Mouse (Mus musculus): Measurements from ENCODE around the gene Adpgk. TPM values are rescaled to one million over a fixed set of nuclear protein-coding genes. Genes with fewer than 3 reads are reported as not detected.

Gene Adpgk
- polyA plus RNA-seq, 1 experiment from 2014 or later, result 26.7 TPM

DNA sequence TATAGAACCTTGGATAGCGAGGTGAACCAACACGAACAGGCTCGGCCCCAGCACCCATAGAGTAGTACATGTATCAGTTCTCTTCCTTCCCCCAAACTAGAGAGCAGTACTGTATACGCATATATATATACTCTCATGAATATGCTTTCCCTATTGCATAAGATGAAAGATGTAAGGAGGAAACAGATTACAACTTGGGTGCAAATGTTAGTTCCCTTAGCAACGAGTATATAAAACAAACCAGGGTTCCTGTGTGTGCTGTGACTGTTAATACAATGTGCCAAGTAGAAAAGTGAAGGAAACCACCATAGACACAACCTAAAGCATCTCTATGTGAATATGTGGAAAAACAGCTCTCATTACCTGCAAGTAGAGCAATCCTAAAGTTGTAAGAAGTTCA is 38.7 kb downstream of the Adpgk start:
- no peak overlapping the region for H3K9ac ChIP-seq (replicated peaks; ENCODE audit: low read depth)
- no peak overlapping the region for H3K27ac ChIP-seq (ENCODE audit: low read length)
- DNase-seq (ENCODE audit: low spot score), result no peak
- no peaks in the 10 kb centered on the region for H3K9me3 ChIP-seq (ENCODE audit: low read length)
- H3K27me3 ChIP-seq (replicated peaks; ENCODE audit: insufficient read depth, low read length), result no peaks in the 10 kb centered on the region
- ATAC-seq, result no peak
- peaks cover 11% of the 10 kb centered on the region for H3K36me3 ChIP-seq (ENCODE audit: insufficient read depth, low read length)
- no peaks in the 10 kb centered on the region for H3K4me1 ChIP-seq (ENCODE audit: insufficient read depth, low read depth, low read length)
- no peak overlapping the region for H3K4me2 ChIP-seq (replicated peaks; ENCODE audit: low read depth, low read length)
- TF ChIP-seq CTCF (IDR thresholded peaks at IDR 0.05), result no peak
- no peak for TF ChIP-seq EP300 (IDR thresholded peaks at IDR 0.05)
- H3K4me3 ChIP-seq (ENCODE audit: low read depth, low read length), result no peak overlapping the region
- 87% methylated on average over 5 of the region's 5 CpGs for WGBS

DNA sequence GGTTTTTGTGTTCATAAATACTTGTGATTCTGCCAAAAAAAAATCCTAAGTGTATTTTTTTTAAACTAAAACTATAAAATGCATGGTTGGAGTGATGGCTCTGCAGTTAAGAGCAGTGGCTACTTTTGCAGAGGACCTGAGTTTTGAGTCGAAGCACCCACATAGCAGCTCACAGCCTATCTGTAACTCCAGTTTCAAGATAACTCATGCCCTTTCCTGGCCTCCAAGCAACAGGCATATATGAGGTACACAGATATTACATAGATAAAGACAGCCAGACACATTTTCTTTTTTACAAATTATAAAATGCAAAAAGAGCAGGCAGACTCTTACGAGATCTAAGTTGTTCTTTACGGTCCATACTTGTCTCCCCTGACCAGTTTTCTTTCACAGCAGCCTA is 45.2 kb downstream of the Adpgk start:
- TF ChIP-seq EP300 (IDR thresholded peaks at IDR 0.05) (no peak), CTCF (IDR thresholded peaks at IDR 0.05) (no peak)

DNA sequence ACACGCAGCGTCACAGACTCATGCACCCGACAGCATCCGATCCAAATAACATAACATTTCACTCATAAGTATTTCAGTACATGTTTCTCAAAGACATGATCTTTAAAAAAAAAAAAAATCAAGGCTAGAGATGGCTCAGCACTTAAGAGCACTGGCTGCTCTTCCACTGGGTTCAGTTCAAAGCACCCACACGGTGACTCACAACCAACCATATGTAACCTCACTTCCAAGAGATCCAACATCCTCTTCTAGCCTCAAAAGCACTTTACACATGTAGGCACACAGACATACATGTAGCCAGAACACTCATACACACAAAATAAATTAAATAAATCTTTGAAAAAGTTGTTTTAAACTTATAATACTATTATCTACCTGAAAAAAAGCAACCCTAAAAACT is 46.5 kb downstream of the Adpgk start:
- H3K9me3 ChIP-seq (ENCODE audit: low read length), result no peaks in the 10 kb centered on the region
- H3K27me3 ChIP-seq (replicated peaks; ENCODE audit: insufficient read depth, low read length), result no peaks in the 10 kb centered on the region
- H3K4me2 ChIP-seq (replicated peaks; ENCODE audit: low read depth, low read length), result no peak overlapping the region
- H3K4me1 ChIP-seq (ENCODE audit: insufficient read depth, low read depth, low read length), result no peaks in the 10 kb centered on the region
- no peak overlapping the region for H3K9ac ChIP-seq (replicated peaks; ENCODE audit: low read depth)
- no peak overlapping the region for H3K27ac ChIP-seq (ENCODE audit: low read length)
- DNase-seq (ENCODE audit: low spot score) (no peak), ATAC-seq (no peak)
- H3K36me3 ChIP-seq (ENCODE audit: insufficient read depth, low read length), result no peaks in the 10 kb centered on the region
- no peak for TF ChIP-seq EP300 (IDR thresholded peaks at IDR 0.05)
- no peak for TF ChIP-seq CTCF (IDR thresholded peaks at IDR 0.05)
- no peak overlapping the region for H3K4me3 ChIP-seq (ENCODE audit: low read depth, low read length)
- whole genome bisulfite sequencing, result 85% methylated on average over 5 of the region's 5 CpGs

More for the DNA sequence above, 45.2 kb downstream of the Adpgk start:
- Histone ChIP-seq H3K27ac (ENCODE audit: low read length) (no peak overlapping the region), H3K9me3 (ENCODE audit: low read length) (no peaks in the 10 kb centered on the region), H3K4me2 (replicated peaks; ENCODE audit: low read depth, low read length) (no peak overlapping the region), H3K27me3 (replicated peaks; ENCODE audit: insufficient read depth, low read length) (no peaks in the 10 kb centered on the region), H3K4me1 (ENCODE audit: insufficient read depth, low read depth, low read length) (no peaks in the 10 kb centered on the region), H3K9ac (replicated peaks; ENCODE audit: low read depth) (no peak overlapping the region), H3K4me3 (ENCODE audit: low read depth, low read length) (no peak overlapping the region), H3K36me3 (ENCODE audit: insufficient read depth, low read length) (peaks cover 8% of the 10 kb centered on the region; the same call in 1 of the 2 replicates)
- WGBS, result 81% methylated on average over 3 of the region's 3 CpGs
- no peak for DNase-seq (ENCODE audit: low spot score)
- ATAC-seq, result no peak

DNA sequence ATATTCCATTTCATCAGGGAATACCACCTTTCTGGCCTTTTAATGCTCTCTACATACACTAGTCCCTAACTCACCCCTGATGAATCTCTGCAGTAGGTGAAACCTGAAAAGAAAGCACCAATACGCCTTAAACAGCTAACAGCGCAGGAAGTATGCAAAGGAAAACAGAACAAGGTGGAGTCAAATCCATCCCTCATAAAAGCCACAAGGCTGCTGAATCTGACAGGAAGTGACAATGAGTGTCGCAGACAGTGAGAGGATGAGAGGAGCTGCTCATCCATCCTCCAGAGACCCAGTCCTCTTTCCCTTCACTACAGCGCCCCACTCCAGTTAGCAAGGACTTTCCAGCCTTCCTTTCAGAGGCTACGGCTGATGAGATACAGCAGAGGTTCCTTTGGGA is 47.1 kb downstream of the Adpgk start:
- ATAC-seq, result no peak
- 75% methylated on average over 5 of the region's 5 CpGs for WGBS
- no peaks in the 10 kb centered on the region for H3K4me1 ChIP-seq (ENCODE audit: insufficient read depth, low read depth, low read length)
- peak; percentile 21 for DNase-seq (ENCODE audit: low spot score)
- no peak for TF ChIP-seq CTCF (IDR thresholded peaks at IDR 0.05)
- H3K36me3 ChIP-seq (ENCODE audit: insufficient read depth, low read length), result no peaks in the 10 kb centered on the region
- H3K4me2 ChIP-seq (replicated peaks; ENCODE audit: low read depth, low read length), result no peak overlapping the region
- no peak overlapping the region for H3K9ac ChIP-seq (replicated peaks; ENCODE audit: low read depth)
- H3K27ac ChIP-seq (ENCODE audit: low read length), result no peak overlapping the region
- H3K27me3 ChIP-seq (replicated peaks; ENCODE audit: insufficient read depth, low read length), result no peaks in the 10 kb centered on the region
- H3K4me3 ChIP-seq (ENCODE audit: low read depth, low read length), result no peak overlapping the region
- H3K9me3 ChIP-seq (ENCODE audit: low read length), result no peaks in the 10 kb centered on the region

DNA sequence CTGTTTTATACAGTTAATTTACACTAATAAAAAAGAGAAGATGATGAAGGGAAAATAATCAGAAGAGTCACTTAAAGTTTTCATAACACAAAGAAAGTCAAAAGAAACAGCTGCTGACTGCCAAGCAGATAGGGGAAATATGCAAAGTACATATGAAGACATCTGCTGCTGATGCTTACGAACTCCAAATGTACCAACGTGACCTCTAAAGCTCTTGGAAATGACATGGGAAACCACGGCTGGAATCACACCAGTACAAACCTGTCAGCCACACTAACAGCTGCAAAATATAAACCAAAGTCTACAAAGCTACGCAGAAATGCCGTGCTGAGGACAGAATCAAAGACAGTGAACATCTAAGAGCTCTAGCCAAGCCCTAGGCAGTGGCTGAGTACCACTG is 47.7 kb downstream of the Adpgk start:
- H3K4me2 ChIP-seq (replicated peaks; ENCODE audit: low read depth, low read length), result no peak overlapping the region
- no peak overlapping the region for H3K4me3 ChIP-seq (ENCODE audit: low read depth, low read length)
- peak; percentile 83 for DNase-seq (ENCODE audit: low spot score)
- H3K27ac ChIP-seq (ENCODE audit: low read length), result no peak overlapping the region
- WGBS, result 56% methylated on average over 5 of the region's 5 CpGs
- H3K4me1 ChIP-seq (ENCODE audit: insufficient read depth, low read depth, low read length), result no peaks in the 10 kb centered on the region
- H3K9ac ChIP-seq (replicated peaks; ENCODE audit: low read depth), result no peak overlapping the region
- H3K27me3 ChIP-seq (replicated peaks; ENCODE audit: insufficient read depth, low read length), result no peaks in the 10 kb centered on the region
- H3K36me3 ChIP-seq (ENCODE audit: insufficient read depth, low read length), result no peaks in the 10 kb centered on the region
- peak; percentile 79 for ATAC-seq
- no peaks in the 10 kb centered on the region for H3K9me3 ChIP-seq (ENCODE audit: low read length)
- TF ChIP-seq CTCF (IDR thresholded peaks at IDR 0.05) (no peak), EP300 (IDR thresholded peaks at IDR 0.05) (peak; percentile 54; the same call in 1 of the 2 replicates)

DNA sequence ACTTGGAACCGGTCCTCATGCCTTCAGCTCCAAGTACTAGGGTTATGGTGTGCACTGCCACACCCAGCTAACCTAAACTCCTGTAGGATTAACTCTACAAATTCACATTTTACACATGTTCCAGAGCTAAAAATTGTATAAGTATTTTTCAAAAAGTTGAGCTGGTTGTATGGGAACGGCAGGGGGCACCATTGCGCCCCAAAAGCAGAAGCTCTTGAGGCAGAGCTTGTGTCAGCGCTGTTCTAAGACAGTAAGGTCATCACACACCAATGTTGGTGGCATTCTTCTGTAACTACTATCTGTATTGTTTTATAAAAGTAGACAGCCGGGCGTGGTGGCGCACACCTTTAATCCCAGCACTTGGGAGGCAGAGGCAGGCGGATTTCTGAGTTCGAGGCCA is 48.6 kb downstream of the Adpgk start:
- Histone ChIP-seq H3K4me3 (ENCODE audit: low read depth, low read length) (no peak overlapping the region), H3K4me2 (replicated peaks; ENCODE audit: low read depth, low read length) (no peak overlapping the region), H3K4me1 (ENCODE audit: insufficient read depth, low read depth, low read length) (no peaks in the 10 kb centered on the region), H3K36me3 (ENCODE audit: insufficient read depth, low read length) (no peaks in the 10 kb centered on the region), H3K27ac (ENCODE audit: low read length) (no peak overlapping the region), H3K27me3 (replicated peaks; ENCODE audit: insufficient read depth, low read length) (no peaks in the 10 kb centered on the region), H3K9ac (replicated peaks; ENCODE audit: low read depth) (no peak overlapping the region), H3K9me3 (ENCODE audit: low read length) (no peaks in the 10 kb centered on the region)
- TF ChIP-seq CTCF (IDR thresholded peaks at IDR 0.05), result peak; percentile 60
- TF ChIP-seq EP300 (IDR thresholded peaks at IDR 0.05), result no peak
- WGBS, result 85% methylated on average over 8 of the region's 9 CpGs
- peak; percentile 39 for DNase-seq (ENCODE audit: low spot score)
- no peak for ATAC-seq

DNA sequence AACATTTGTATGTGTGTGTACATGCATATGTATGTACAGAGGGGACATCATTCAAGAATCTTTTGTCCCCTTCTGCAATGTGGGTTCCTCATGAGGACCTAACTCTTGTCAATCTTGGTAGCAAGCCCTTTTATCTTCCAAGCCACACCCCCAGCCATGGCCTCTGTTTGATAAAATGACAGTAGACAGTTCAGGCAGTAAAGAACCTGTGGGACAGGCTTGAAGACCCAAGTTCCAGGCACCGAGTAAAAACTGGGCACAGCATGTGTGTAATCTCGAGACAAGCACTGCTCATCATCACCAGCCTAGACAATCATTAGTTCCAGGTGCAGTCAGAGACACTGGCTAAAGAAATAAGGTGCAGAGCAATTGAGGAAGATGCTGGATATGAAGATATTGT is 54.8 kb downstream of the Adpgk start:
- no peak for ATAC-seq
- no peak overlapping the region for H3K27ac ChIP-seq (ENCODE audit: low read length)
- no peak overlapping the region for H3K4me2 ChIP-seq (replicated peaks; ENCODE audit: low read depth, low read length)
- H3K9me3 ChIP-seq (ENCODE audit: low read length), result no peaks in the 10 kb centered on the region
- no peak overlapping the region for H3K9ac ChIP-seq (replicated peaks; ENCODE audit: low read depth)
- no peaks in the 10 kb centered on the region for H3K27me3 ChIP-seq (replicated peaks; ENCODE audit: insufficient read depth, low read length)
- WGBS, result 72% methylated on average over 2 of the region's 2 CpGs
- no peaks in the 10 kb centered on the region for H3K36me3 ChIP-seq (ENCODE audit: insufficient read depth, low read length)
- H3K4me1 ChIP-seq (ENCODE audit: insufficient read depth, low read depth, low read length), result no peaks in the 10 kb centered on the region
- no peak for DNase-seq (ENCODE audit: low spot score)
- H3K4me3 ChIP-seq (ENCODE audit: low read depth, low read length), result no peak overlapping the region
- no peak for TF ChIP-seq EP300 (IDR thresholded peaks at IDR 0.05)
- no peak for TF ChIP-seq CTCF (IDR thresholded peaks at IDR 0.05)

Data from lung, postnatal 0 days (tissue).